Mouse (Mus musculus) cerebellum, adult 11 months (tissue): ENCODE results near the gene Arsj.
A peak's percentile ranks its signal among the peaks of the same experiment; 100 is the strongest.

ENCODE experiments used
- DNase-seq: peaks from one replicate; pipeline ENCODE4 v3.0.0; 2022

Gene Arsj

DNA sequence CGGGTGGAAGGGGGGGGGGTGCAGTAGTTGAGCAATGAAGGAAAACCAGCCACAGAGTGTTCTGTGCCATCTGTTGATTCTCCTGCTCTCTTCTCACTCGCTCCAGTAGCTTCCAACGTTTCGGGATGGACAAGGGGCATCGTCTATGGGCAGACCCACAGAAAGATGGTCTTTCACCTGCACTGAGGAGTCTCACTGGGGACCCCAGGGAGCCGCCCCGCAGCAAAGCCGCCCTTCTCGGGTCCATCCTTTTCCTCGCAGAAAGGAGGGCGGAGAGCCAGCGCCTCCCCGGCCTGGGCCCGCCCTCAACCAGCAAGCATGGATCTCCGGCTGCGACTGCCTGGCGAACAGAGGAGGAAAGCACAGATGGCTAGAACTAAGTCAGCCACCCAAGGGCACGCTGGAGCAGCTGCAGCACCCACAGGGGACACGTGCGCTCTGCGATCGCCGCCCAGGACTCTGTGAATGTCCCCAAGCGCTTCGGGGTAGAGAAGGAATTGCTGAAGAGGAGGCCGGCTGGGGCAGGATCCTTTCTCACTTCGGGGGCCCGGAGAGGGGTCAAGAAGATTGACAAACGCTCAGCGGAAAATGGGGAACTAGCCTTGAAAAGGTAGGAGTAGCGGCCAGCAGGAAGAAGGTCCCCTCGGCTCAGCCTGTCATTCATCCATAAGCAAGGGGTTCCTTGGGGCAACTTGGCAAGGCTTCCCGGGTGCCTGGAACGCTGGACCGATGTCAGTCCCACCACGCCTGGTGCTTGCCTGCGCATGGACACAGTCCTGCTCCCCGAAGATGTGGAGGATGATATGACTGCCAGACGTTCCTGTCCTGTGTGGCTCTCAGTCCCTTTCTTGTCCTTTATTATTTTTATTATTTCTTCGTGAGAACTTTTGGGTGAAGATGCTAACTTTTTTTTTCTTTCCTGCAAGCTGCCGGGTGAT, at the start of gene Arsj:
TSS of gene Arsj (plus strand) at position 117 of the 938 bp plus-strand sequence.
- DNase-seq, result no peak

DNA sequence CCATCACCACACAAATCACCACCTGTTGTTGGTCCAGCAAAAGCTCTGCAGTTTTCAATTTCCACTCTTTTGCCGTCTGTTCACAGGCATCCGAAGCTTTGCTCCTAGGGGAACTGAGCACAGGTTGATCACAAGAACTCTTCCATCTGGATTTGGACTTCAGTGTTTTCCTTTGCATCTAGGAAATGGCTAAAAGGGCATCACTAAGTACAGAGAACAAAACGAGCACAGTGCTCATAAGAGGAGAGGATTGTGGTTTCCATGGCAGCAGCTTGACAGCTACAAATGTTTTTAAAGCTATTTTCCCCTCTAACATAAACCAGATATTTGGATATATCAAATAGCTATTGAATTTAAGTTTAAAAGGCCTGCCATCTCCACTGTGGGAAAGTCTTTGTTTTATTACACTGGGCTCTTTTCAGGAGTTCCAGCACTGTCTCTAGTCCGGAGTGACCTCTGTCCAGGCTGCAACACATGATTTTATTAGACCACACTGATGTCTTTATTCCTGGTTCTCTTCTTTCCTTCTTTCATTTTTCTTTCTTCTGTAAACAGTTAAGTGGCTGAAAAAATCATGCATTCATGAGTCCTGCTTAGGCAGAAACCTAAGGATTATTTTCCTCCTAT, 38.5 kb upstream of the Arsj start:
- no peak for DNase-seq

DNA sequence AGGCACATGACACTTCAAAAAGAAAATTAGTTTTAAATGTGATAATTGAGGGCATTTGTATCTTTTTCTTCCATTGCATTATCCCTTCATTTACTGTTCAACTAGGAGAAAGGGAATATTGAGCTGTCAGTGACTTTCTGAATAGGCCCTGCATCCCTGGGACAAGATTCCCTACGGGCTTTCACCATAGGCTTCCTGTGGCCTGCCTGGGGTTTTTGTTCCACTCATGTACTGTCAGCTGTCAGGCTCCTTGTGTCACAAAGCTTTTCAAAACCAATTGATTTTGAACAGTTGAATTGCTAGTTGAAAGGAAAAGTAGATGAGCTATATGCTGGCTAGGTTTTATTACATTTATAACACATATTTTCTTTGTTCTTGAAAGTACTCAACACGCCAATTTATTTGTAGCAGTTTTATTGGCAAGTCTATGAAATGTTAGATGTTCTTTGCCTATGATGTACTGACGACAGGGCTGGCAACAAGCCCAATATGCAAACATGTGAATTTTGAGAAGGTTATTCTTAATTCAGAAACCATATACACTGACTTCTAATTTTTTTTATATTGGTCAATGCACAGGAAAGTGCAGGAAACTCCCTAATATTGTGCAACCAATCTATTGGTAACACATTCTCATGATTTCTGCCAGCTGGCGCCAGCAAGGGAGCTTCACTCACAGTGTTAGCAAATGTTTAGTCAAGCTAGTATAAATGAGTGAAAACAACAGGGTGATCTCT, 37.4 kb upstream of the Arsj start:
- no peak for DNase-seq

DNA sequence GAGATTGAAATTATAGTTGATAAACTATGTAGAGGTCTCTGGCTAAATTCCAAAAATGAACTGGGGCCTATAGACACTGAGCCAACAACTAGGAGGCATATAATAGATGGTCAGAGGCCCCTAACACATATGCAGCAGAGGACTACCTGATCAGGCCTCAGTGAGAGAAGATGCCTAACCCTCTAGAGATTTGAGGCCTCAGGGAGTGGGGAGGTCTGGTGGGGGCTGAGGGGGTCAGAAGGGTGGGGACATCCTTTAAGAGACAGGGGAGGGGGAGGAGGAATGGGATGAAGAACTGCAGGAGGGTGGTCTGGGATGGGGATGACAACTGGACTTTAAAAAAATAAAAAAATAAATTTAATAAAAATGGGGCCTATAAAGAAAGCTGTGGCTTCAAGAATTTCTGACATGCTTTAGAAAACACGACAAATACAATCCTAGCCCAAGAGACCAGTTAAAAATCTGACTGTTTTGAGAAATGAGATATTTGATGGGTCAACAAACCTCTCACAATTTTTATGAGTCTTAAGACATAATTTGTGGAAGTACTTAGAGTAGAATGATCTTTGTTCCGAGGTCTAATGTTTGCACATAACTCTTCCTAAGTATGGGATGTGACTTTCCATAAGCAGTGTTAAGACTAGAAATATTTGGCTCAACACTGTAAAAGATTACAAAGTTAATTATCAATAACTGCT, 36.7 kb upstream of the Arsj start:
- no peak for DNase-seq

DNA sequence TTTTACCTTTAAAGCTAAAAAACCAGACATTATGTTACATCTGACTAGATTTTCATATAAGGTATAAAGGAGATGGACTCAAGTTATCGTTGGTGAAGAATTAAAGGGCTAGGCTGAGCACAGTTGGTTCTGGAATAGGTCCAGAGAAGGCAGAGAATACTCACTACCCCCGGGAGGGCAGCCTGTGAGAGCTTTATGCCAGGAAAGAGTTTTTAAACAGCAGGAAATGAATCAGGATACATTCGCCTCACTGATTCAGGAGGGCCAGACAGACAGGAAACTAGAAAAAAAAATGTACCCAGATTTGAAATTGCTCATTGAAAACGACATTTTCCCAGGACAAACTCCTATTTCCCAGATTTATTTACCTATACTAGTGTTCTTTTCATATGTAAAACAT, 28.2 kb upstream of the Arsj start:
- DNase-seq, result no peak

DNA sequence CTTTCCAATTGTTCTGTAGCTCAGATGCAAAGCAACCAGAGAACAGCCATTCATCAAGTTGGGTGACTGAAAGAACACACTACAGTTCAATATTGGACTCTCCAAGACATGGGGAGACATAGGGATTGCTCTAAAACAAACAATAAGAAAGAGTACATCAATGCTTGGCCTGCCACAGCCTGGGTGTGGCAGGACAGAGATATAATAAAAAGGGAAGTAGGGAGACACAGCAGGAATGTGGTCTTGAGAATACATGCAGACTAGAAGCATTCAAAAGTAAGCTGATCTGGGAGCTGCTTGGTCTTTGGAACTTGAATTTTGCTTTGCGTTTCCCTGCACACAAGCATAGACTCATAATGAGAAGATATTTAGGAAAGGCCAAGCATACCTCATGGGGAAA, 18.7 kb upstream of the Arsj start:
- DNase-seq, result no peak

DNA sequence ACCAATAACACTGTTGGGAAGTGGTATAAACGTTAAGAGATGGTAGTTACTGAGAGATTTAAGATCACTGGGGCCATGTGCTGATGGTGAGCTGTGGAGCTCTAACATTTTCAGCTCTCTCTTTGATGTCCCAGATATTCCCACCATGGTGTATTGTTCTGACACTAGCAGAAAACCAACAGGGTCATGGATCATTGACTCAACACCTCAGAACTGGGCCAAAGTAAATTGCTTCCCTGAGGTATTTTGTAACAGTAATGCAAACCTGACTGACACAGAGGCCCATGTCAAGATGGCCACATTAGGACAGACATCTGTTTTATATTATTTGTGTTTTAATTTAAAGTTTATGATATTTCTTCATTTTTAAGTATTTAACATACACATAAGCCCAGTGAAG, 3.7 kb upstream of the Arsj start:
- no peak for DNase-seq

DNA sequence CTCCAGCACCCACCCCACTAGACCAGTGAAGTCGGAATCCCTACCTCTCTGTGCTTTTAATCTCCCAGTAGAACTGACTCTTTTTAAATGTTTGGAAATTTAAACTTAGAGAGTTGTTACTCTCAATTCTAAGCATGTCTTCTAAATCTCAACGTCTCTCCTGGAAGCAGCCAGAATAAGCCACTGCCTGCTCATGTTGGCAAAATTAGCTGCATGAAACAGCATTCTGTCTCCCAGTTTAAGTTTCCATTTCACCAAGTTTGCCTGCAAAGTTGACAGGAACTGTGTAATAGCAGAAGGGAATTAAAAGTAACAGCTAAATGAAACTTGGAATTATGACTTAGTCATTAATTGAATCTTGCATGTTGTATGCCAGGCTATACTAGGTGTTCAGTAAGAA, 1.1 kb upstream of the Arsj start:
- DNase-seq, result no peak

DNA sequence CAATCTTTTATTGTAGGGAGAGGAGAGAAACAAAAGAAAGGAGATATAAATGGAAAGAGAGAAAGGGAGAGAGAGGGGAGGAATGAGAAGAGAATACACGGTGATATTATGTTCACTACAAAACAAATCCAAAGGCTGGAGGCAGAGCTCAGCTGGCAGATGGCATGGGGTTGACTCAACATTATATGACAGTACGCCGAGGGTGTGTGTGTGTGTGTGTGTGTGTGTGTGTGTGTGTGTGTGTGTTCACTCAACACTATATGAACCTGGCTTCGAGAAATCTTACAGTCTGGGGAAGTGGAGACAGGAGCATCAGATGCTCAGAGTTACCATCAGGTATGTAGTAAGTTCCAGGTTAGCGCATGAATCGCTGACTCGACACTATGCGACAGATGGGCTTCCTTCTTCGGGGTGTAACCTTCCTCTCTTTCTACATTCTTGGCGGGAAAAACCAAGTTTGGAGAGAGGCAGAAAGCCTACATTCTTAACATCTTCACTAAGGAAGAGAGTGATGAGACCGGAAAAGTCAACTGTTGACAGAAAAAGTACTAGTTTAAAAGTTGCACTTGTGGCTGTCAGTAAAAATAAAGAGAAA, 456 bp upstream of the Arsj start:
- DNase-seq, result no peak

DNA sequence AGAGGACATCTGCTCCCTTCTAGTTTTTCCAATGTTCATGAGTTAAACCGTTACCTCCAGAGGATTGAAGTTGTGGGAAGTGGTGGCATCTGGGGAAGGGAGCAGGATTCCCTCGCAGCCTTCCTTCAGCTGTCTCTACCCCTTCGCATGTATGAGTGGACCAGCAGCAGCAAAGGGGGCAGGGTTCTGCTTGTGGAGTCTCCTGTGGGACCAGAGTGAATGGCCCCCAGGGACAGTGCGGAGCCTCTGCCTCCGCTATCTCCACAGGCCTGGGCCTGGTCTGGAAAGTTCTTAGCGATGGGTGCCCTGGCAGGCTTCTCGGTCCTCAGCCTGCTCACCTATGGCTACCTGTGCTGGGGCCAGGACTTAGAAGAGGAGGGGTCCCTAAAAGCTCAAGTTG, 1.1 kb downstream of the Arsj start:
- no peak for DNase-seq

DNA sequence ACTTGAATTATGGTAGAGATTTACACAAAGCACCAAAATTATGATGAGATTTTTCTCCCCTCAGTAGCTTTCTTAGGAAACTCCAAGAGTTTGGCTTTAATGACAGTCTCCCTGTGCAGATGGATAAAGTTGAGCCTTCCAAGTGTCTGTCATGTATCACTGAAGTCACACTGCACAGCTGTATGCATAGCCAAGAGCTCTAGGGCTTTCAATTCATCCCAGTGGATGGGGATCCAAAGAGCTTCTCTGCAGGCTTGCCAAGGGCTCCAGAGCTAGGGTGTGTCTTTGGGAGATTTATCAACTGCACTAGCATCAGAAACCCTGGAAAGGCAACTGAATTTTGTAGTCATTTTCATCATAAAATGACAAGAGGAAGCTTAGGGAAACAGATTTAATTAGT, 7.1 kb downstream of the Arsj start:
- DNase-seq, result no peak

DNA sequence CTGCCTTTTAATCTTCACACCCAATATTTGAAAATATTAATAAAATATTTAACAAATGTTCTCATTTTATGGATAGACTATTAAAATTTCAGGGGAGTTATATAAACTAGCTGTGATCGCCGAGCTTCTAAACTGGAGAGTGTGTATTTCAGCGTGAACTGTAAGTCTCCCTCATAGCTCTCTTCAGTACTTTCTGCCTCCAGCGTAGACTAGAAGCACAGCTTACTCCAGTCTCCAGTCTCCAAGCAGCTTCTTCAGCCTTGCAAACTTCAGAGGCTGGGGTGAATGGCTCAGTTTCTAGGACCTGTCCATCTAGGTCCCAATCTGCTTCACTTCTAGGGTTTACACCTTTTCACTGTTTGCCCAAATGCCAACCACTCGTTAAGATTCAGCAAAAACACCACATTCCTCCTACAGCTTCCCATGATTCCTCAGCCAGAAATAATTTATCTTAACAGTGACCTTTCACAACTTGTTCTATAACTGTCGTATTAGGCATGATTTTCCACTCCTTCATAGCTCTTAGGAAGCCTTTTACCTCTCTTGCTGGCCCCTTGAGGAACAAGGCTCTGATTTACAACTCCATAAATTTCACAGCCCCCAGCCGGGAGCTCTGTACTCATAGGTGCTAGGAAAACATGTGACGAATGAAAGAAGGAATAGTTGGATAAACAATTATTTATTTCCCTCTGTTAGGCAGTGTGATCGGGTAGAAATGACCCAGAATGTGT, 9.5 kb downstream of the Arsj start:
- no peak for DNase-seq

DNA sequence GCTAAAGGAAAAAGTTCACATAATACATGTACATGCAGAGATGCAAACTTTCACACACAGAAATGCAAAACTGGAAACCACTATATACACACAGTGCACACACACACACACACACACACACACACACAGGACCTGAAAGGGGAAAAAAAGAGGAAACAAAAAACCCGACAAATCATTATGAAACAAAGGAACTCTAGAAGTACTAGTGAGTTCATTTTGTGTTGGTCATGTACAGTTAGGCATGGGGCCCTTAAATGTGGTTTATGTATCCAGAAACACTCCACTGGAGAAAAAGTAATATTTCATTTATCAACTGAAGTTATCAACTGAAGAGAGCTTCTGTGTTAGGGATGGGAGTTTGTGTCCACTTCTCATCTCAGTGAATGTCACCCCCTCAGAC, 10.2 kb downstream of the Arsj start:
- no peak for DNase-seq

DNA sequence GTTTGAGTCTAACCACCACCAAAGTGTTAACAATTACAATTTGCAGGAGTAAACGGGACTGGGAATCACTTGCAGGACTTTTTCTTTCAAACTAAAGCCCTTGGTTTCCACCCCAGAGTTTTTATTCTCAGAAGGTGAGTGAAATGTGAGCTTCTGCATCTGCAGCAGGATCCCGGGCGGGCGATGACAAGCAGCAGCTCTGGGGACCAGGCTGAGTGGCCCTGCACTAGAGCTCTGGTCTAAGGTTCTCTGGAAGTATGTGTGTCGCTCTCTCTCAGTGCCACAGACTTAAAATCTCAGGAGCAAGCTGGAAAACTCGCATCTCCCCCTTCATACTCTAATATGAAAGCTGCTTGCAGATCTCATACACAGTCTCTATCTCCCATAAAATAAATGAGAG, 15.8 kb downstream of the Arsj start:
- no peak for DNase-seq

DNA sequence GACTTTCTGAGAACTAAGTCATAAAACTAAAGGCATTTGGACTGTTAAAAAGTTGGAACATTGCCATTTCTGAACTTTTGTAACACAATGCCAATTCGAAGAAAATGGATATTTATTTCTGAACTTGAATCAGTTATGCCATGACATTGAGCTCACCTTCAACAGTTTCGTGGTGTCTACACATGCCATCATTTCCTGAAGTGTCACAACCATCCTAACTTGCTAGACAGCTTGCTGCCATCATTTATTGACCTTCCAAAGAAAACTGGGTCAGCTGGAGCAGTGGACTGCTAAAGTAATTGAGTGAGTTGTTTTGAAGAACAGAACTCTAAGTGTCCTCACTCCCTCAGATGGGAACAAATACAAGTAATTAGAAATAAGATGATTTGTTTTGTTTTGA, 16.2 kb downstream of the Arsj start:
- no peak for DNase-seq

DNA sequence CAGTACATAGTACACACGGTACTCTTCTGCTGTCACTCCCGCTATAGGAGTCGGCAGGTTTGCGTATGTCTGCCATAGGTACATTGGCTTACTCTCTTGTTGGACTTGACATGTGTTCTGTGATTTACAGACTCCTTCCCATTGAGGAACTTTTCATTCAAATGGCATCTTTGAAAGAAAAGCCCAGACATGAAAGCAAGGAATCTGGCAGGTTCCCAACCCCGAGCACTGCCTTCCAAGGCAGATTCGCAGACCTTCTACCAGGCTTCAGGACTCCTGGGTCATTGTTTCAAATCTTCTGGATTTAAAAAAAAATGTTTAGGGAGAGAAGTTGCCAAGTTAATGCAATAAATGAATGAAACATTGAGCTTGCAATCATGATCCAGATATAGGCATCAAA, 19.8 kb downstream of the Arsj start:
- no peak for DNase-seq

DNA sequence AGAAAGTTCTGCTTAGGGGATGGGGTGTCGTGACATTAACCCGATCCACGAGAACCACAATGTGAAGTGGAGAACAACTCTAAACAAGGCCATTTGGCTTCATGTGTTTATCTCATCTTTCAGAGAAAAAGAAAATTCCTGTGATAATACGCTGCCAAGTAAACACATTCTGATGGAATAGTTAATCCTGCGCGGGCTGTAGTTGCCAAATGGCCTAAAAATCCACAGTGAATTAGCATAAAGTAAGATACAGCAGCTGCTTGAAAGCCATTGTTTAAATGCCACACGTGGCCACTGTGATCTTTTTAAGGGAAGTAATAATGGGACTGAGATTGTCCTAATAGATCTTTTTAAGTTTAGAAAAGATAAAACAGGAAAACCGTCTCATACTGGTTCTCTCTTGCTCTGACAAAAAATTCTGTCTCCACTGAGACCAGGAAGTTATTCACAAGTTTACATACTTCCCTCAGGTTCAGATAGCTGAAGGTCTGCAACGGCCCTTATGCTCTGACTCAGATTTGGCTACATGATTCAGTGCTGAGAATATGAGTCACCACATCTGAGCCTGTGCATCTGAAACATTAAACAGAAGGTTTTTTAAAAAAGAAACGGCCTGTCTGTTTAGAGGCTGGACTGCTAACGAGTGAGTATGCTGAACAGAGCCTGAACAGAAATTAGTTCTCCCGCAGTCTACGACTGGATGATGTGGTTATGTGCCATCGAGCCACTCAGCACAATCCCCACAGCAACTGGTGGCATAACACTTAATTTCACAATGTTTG, 21.4 kb downstream of the Arsj start:
- DNase-seq, result no peak

DNA sequence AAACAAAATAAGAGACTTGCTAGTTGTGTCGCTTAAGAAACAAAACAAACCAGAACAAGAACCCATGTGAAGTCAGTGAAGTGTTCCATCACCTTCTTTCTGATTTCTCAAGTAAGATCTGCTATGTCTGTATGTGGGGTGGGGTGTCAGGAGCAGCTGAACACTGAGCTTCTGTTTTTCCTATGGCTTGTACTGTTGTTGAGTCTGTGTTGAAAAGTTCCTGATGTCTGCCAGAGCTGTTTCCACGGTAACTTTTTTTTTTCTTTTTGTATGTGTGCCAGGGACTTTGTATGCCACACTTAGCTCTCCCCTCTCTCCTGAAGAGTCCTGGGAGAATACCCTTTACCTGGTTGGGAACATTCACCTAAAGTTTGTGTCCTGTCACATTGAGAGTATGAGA, 34.0 kb downstream of the Arsj start:
- DNase-seq, result no peak

DNA sequence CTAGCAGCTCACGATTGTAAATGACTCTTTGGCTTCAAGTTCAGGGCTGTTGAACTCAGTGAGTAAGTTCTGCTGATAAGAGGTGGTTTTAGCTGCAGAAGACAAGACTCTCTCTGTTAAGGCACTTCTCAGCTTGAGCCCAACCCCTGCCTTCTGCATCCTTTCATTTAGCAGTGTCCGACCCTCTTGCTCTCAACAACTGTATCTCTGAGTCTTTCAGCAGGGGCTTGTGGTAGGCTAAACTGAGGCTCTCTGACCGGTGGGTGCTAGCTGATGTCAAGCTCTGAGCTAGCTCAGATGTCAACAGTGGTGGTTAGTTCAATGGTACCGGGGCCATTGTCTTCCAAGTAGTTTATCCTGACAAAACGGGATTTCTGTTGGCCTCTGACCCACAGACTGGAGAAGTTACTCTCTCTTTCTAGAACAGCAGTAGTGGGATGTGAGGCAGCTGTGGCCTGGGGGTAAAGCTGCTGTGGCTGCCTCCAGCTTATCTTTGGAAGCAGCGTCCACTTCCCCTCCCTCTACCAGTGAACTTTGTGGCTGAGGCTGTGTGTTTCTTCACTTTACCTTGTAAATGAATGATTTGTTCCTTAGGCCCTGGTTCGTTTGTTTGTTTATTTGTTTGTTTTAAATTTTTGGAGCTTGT, 34.6 kb downstream of the Arsj start:
- no peak for DNase-seq

DNA sequence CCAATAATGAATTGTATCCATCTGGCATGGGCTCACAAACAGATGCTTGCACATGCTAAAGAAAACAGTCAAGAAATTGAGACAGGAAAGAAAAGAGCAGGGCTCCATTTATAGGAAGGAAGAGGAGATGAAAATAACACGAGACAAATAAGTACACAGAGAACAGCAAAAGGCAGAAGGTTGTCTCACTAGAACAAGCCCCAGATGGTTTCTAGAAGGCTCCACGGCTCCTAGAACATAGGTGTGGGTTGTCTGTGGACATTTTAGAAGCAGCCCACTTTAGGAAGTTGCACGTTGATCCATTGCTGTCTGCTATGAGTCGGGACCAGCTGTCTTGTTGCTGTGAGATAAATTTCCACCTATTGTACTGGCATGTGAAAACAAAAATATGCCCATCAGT, 37.2 kb downstream of the Arsj start:
- DNase-seq, result no peak

DNA sequence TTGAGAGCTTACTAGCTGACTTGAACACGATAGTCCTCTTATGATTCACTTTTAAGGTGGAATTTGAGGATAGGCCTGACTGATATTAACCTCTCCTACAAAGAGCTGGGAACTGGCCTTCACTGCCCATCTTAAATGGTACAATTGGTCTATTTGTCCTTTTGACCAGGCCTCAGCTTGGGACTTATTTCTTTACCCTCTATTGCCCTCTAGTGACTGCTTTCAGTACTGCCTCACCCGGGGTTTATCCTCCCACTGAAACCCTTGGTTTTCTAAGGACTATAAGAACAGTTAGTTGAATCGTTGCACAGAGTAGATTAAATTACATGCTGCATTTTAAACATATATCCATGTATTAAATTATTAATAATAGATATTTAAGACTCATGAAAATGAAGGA, 39.4 kb downstream of the Arsj start:
- DNase-seq, result peak; percentile 40
